Mouse (Mus musculus): ENCODE results near the gene Pde10a. TPM values are rescaled to one million over a fixed set of nuclear protein-coding genes. Genes with fewer than 3 reads are reported as not detected.
A peak's percentile ranks its signal among the peaks of the same experiment; 100 is the strongest.

Gene Pde10a
- polyA plus RNA-seq, 1 experiment from 2014 or later = 12.5 TPM

DNA sequence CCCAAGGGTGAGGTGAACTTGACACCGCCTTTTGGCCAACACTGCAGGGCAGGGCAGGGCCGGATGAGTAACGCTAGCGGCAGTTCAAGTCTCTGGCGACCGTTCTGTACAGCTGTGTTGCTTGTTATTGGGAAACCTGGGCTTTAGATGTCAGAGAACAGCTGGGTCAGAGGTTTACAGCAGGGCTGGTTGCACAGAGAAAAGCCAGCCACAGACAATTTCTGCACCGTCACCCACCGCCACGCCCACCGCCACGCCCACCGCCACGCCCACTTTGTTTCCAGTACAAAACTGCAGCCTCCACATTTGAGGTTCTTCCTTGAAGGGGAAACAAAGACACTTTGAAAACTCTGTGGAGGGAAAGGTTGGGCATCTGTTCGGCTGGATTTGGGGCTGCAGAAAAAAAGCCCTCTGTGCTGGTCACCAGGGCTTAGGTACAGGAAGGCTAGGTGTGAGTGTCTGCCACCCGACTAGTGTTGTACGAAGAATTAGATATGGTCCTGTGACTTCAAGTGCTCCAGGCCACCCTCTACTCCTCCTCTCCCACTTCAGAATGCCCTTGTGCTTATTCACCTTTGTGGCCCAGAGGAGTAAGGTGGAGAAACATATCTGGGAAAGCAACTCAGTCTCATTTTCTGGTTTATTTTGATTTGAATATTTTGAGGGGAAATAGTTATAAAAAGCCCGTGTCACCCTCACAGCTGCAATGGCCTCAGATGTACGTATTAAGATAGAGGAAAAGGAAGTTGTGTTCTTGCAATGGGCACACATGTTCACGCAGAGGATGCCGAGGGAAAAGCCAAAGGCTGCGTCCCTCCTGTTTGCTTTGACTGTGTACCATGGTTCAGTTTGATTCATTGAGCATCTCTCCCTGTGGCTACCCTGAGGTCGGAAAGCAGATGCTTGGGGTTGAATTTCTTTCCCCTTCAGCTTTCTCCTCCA, 331.5 kb downstream of the Pde10a start:
- no peak for ATAC-seq (ENCODE audit: low FRiP score)
- H3K4me1 ChIP-seq = peaks cover 23% of the 10 kb centered on the region
- H3K27ac ChIP-seq (replicated peaks) = no peak overlapping the region
- WGBS = 29% methylated on average over 22 of the region's 22 CpGs
- no peak overlapping the region for H3K4me3 ChIP-seq (replicated peaks)
- H3K27me3 ChIP-seq (replicated peaks) = no peaks in the 10 kb centered on the region
- H3K9me3 ChIP-seq (replicated peaks) = no peaks in the 10 kb centered on the region
- no peak overlapping the region for H3K9ac ChIP-seq (replicated peaks)
- H3K36me3 ChIP-seq = no peaks in the 10 kb centered on the region
- H3K4me2 ChIP-seq = peak overlapping the region; percentile 43

DNA sequence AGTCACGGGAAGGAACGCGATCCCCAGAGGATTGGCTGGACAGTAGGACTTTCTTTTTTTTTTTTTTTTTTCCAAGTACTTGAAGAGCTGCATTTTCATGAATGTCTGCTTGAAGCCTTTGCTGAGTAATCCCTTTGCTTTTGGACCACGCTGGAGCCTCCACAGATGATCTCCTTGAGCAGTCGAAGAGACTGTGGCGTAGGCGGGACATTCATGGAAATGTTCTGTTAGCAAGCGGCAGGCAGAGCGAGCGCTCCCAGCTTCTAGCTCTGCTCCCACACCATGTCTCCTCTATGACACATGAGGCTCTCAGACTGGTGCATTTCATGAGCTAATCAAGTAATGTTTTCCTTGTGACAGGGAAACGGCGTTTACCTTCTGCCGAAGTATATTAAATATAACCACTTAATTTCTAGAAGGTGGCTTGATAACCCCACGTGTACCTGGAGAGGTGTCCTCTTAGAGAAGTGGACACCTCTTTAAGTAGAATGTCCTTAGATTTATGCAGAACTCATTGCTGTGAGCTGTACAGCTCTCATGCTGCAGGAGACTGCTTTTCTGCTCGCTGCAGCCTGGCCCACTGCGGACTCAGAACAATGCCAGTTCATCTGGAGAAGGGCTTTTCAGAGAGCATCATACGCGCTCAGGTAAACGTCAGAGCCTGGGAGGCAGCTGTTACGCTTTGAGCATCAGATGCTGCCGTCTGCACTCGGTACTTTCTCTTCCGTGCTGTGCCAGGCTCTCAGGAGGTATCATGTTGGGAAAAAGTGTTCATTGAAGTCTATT, 333.7 kb downstream of the Pde10a start:
- Histone ChIP-seq H3K27me3 (replicated peaks) (no peaks in the 10 kb centered on the region), H3K27ac (replicated peaks) (peak overlapping the region; percentile 15; the same call in 1 of the 2 replicates), H3K9ac (replicated peaks) (no peak overlapping the region; the same call in 1 of the 2 replicates), H3K4me2 (no peak overlapping the region), H3K4me1 (peaks cover 23% of the 10 kb centered on the region), H3K4me3 (replicated peaks) (no peak overlapping the region), H3K9me3 (replicated peaks) (no peaks in the 10 kb centered on the region), H3K36me3 (no peaks in the 10 kb centered on the region)
- WGBS = 66% methylated on average over 23 of the region's 23 CpGs
- peak; percentile 45; the same call in 1 of the 2 replicates for ATAC-seq (ENCODE audit: low FRiP score)

DNA sequence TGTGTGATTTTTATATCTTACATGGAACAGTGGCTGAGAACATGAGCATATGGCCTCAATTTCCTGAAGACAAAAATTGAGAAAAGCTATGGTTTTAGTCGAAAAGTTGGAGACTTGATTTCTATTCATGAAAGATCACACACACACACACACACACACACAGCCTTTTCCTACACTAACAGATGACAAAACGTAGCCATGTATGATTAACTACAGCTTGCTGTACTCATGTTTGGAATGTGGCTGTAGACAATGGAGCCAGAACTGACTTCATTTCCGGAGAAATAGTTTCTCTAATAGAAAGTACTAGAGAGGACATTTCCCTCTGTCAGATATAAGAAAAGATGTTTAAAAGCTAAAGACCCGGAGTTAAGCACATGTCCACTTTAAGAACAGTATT, 334.3 kb downstream of the Pde10a start:
- Histone ChIP-seq H3K9me3 (replicated peaks) (no peaks in the 10 kb centered on the region), H3K36me3 (no peaks in the 10 kb centered on the region), H3K4me3 (replicated peaks) (no peak overlapping the region), H3K27me3 (replicated peaks) (no peaks in the 10 kb centered on the region), H3K4me1 (peaks cover 23% of the 10 kb centered on the region), H3K4me2 (no peak overlapping the region), H3K9ac (replicated peaks) (no peak overlapping the region), H3K27ac (replicated peaks) (no peak overlapping the region)
- 74% methylated on average over 4 of the region's 4 CpGs for WGBS
- ATAC-seq (ENCODE audit: low FRiP score) = no peak

DNA sequence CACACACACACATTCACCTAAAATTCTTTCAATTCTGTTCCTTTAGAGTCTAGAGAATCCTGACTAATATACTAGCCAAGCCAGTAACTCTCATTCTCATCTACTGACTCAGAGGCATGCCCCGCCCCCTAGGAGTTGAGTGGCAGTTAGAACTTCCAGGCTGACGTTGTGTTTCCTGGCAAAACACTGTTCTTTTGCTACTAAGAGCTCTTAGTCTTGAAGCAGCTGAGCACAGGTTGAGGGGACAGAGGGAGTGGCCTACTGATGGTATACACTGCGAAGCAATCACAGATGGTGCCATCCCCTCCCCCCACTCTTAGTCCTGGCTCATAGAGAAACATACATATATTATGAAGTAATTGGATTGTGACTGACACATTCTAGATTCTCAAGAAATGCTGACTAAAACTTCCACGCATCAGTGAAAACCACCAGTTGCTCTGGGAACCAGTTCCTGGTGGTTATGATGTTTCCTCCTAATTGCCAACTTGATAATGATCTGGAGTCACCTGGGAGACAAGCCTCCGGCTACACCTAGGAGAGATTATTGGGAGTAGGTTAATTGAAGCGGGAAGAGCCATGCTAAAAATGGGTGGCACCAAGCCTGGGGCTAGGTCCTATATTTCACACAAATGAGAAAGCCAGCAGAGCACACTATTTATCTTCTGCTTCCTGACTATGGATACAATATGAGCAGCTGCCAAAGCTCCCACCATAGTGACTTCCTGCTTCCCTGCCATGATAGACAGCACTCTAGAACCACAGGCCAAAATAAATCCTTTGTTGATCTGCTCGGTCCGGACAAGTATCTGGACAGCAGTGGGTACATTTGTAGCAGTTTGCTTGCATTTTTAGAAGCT, 339.7 kb downstream of the Pde10a start:
- Histone ChIP-seq H3K4me1 (no peaks in the 10 kb centered on the region), H3K9me3 (replicated peaks) (no peaks in the 10 kb centered on the region), H3K36me3 (no peaks in the 10 kb centered on the region), H3K27me3 (replicated peaks) (no peaks in the 10 kb centered on the region), H3K27ac (replicated peaks) (no peak overlapping the region), H3K4me2 (no peak overlapping the region), H3K4me3 (replicated peaks) (no peak overlapping the region), H3K9ac (replicated peaks) (no peak overlapping the region)
- no peak for ATAC-seq (ENCODE audit: low FRiP score)
- 74% methylated on average over 8 of the region's 8 CpGs for WGBS

DNA sequence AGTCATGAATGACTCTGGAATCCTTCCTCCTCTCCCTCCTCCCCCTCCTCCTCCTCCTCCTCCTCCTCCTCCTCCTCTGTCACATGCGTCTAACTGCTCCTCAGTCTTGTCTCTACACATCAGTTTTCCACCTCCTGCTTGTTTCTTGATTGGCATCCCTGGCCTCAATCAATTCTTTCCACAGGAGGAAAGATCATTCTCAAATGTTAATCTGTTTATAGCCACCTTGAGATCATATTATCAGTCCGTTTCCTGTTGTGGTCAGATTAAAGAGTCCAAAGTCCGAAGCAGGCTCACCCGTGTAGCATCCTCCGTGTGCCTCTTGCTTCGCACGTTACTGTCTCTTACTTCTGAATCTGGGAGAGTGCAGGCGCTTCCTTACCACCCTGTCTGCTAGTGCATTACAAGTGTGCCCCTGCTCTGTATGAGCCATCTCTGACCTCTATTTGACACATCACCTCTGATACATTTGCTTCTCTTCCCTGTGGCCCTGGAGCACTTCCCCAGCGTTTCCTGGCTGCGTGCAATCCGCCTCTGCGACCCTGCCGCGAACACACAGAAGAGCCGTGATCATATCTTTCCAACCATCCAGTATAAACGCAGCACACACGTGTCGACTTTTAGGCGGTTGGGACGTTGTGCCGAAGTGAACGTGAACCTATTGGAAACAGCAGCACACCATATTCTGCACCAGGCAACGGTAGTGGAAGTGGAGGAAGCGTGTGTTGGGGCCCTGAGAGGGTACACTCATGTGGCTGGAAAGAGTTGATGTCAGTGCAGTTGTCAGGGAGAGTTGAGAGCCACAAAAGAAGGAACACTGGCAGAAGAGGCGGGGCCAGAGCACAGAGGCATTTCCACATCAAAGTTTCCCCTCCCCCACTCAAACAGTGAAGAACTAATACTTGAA, 342.4 kb downstream of the Pde10a start:
- Histone ChIP-seq H3K4me3 (replicated peaks) (no peak overlapping the region), H3K27me3 (replicated peaks) (no peaks in the 10 kb centered on the region), H3K9me3 (replicated peaks) (no peaks in the 10 kb centered on the region), H3K4me1 (peaks cover 6% of the 10 kb centered on the region), H3K4me2 (no peak overlapping the region), H3K27ac (replicated peaks) (no peak overlapping the region), H3K36me3 (no peaks in the 10 kb centered on the region), H3K9ac (replicated peaks) (no peak overlapping the region)
- ATAC-seq (ENCODE audit: low FRiP score) = no peak
- WGBS = 74% methylated on average over 24 of the region's 25 CpGs

DNA sequence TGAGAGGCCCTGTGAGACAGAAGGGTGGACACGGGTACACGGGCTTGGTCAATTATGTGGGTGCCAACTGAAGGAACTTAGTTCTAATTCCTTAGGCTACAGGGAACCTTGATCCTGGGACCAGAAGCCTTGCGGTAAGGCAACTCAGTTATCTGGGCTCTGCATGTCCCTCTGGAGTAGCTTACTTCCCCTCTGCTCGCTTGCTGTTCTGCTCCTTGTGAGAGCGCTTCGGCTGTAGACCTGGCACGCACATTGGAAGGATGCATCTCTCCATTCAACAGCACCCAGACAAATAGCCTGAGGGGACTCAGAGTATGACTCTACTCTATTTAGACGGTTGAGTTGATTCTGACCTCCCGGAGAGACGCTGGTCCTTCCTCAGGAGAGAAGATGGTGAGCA, 344.1 kb downstream of the Pde10a start:
- H3K36me3 ChIP-seq = no peaks in the 10 kb centered on the region
- no peak overlapping the region for H3K9ac ChIP-seq (replicated peaks)
- WGBS = 84% methylated on average over 10 of the region's 10 CpGs
- ATAC-seq (ENCODE audit: low FRiP score) = no peak
- no peaks in the 10 kb centered on the region for H3K9me3 ChIP-seq (replicated peaks)
- no peaks in the 10 kb centered on the region for H3K27me3 ChIP-seq (replicated peaks)
- no peak overlapping the region for H3K4me3 ChIP-seq (replicated peaks)
- H3K27ac ChIP-seq (replicated peaks) = no peak overlapping the region
- H3K4me2 ChIP-seq = no peak overlapping the region
- peaks cover 10% of the 10 kb centered on the region for H3K4me1 ChIP-seq

DNA sequence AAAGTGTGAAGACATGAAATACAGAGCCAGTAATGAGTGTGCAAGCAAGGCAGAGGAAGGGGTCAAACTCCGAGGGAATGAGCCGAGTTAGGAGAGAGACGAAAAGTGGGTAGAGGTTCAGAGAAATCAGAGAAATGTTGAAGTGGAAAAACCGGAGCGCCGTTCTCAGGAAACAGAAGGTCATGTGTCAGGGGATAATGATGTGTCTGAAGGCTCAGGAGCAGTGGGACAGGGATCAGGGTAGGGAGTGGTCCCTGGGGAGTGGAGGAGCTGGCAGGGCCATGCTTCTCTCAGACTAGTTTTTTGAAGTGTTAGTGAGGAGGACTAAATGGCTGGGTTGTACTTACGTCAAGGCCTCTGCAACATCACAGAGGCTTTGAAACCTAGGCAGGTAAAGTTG, 345.7 kb downstream of the Pde10a start:
- no peak for ATAC-seq (ENCODE audit: low FRiP score)
- Histone ChIP-seq H3K4me2 (no peak overlapping the region), H3K4me1 (peaks cover 10% of the 10 kb centered on the region), H3K27ac (replicated peaks) (no peak overlapping the region), H3K36me3 (no peaks in the 10 kb centered on the region), H3K27me3 (replicated peaks) (no peaks in the 10 kb centered on the region), H3K9ac (replicated peaks) (no peak overlapping the region), H3K4me3 (replicated peaks) (no peak overlapping the region), H3K9me3 (replicated peaks) (no peaks in the 10 kb centered on the region)
- WGBS = 84% methylated on average over 7 of the region's 7 CpGs

DNA sequence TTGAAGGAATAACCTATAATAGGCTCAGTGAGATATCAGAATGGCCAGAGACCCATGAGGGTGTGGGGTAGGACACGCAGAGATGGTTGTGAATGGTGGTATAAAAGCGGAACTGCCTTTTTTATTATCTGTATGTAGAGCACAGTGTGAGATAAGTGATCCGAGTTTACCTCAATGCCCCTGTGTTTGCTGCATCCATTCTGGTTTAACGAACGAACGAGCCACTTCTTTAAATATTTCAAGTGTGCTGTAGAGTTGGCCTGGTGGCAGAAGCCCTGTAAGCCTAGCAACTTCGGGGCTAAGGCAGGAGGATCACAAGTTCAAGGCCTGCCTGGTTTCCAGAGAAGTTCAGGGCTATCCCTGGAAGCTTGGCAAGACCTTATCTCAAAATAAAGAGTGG, 346.2 kb downstream of the Pde10a start:
- Histone ChIP-seq H3K4me2 (no peak overlapping the region), H3K27me3 (replicated peaks) (no peaks in the 10 kb centered on the region), H3K9ac (replicated peaks) (no peak overlapping the region), H3K4me3 (replicated peaks) (no peak overlapping the region), H3K9me3 (replicated peaks) (no peaks in the 10 kb centered on the region), H3K27ac (replicated peaks) (no peak overlapping the region), H3K36me3 (no peaks in the 10 kb centered on the region), H3K4me1 (peaks cover 10% of the 10 kb centered on the region)
- WGBS = 81% methylated on average over 7 of the region's 7 CpGs
- no peak for ATAC-seq (ENCODE audit: low FRiP score)

DNA sequence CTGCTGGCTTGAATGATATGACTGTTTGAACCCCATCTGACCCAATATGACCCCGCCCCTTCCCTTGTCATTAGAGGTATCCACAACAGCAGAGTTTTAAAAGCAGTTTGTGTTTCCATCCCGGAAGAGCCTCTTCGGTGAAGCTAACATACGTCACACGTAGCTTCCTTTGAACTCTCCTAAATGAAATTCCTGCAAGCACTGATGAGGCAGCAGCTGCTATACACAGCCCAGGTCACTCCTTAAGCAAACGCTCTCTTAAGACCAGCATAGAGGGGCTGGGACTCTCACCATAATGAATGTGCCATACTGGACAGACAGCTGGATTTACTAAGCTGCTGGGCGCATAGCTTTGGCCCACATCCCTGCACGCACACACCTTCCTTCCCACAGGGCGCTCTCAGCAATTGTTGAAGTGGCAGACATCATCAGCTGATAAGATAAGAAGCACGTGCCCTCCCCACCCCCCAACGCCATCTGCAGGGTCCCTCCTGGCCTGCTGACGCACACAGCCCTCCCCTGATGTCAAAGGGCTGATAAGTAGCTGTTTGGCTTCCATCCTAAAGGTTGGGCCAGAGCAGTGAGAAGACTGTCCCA, 346.9 kb downstream of the Pde10a start:
- Histone ChIP-seq H3K27ac (replicated peaks) (no peak overlapping the region), H3K27me3 (replicated peaks) (no peaks in the 10 kb centered on the region), H3K4me1 (peaks cover 10% of the 10 kb centered on the region), H3K4me3 (replicated peaks) (no peak overlapping the region), H3K9me3 (replicated peaks) (no peaks in the 10 kb centered on the region), H3K9ac (replicated peaks) (no peak overlapping the region), H3K4me2 (peak overlapping the region; percentile 13; the same call in 1 of the 2 replicates), H3K36me3 (no peaks in the 10 kb centered on the region)
- 48% methylated on average over 12 of the region's 12 CpGs for WGBS
- no peak for ATAC-seq (ENCODE audit: low FRiP score)

DNA sequence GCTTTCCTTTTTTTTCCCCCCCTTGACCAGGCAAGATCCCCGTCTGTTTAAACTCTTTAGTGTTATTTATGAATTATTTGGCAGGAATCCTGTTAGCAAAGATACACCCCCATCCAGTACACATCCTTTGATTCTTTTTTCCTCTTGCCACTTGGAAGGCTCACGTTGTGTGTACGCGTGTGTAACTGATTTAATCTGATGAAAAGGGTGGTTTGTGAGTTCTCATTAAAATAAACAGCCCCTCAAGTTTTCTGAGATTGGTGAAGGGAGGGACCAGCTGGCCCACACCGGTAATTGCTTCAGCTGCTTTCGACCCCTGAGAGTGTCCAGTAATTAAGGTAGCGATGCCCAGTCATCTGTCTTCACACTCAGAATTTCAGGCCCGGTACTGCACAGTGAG, 347.4 kb downstream of the Pde10a start:
- no peak overlapping the region for H3K27ac ChIP-seq (replicated peaks)
- 28% methylated on average over 8 of the region's 8 CpGs for WGBS
- H3K36me3 ChIP-seq = no peaks in the 10 kb centered on the region
- H3K9me3 ChIP-seq (replicated peaks) = no peaks in the 10 kb centered on the region
- H3K4me3 ChIP-seq (replicated peaks) = no peak overlapping the region
- H3K27me3 ChIP-seq (replicated peaks) = no peaks in the 10 kb centered on the region
- 0 out of 2 replicates have a peak overlapping the region, but pooled peaks have one; percentile 13 for H3K4me2 ChIP-seq
- ATAC-seq (ENCODE audit: low FRiP score) = no peak
- H3K4me1 ChIP-seq = peaks cover 10% of the 10 kb centered on the region
- H3K9ac ChIP-seq (replicated peaks) = no peak overlapping the region

All from neural tube, embryonic 15.5 days (tissue).